ENCODE assay signal across 24 mouse cellular contexts in genomic region chr6:37292068-37292467, GRCm38 (mm10). TPM values are rescaled to one million over a fixed set of nuclear protein-coding genes. Genes with fewer than 3 reads are reported as not detected.
DNase-seq lines count a peak whose midpoint lies in the region; ATAC-seq and TF ChIP-seq lines count a peak whose summit lies in the region.
"Had no signal": no experiment of that assay in that cellular context is flagged by ENCODE, and none has a peak within 500 bp of the region (broad histone marks: within the 10 kb centered on the region; RNA-seq: fewer than 3 reads in every experiment).

No protein-coding gene starts in this region.

- 76% methylated on average over 2 of the region's 2 CpGs for WGBS in embryonic facial prominence, embryonic 14.5 days
- 52% methylated on average over 2 of the region's 2 CpGs for WGBS in stomach, embryonic 14.5 days
- 46% methylated on average over 2 of the region's 2 CpGs for WGBS in stomach, postnatal 0 days

- no peaks in the 10 kb centered on the region for H3K79me2 ChIP-seq in CH12.LX (replicated peaks; ENCODE audit: control insufficient read depth, extremely low read depth, insufficient read depth, poor library complexity, severe bottlenecking)

- no peaks in the 10 kb centered on the region for H3K27me3 ChIP-seq in CH12.LX (replicated peaks)
- H3K27me3 ChIP-seq in embryonic facial prominence, embryonic 14.5 days (replicated peaks; ENCODE audit: control insufficient read depth, insufficient read depth, low read length), result peaks cover under 1% of the 10 kb centered on the region; the same call in 1 of the 2 replicates
- H3K27me3 ChIP-seq in stomach, embryonic 14.5 days (ENCODE audit: control insufficient read depth, insufficient read depth, low read length), result peaks cover under 1% of the 10 kb centered on the region; the same call in 1 of the 2 replicates
- H3K27me3 ChIP-seq in stomach, postnatal 0 days (ENCODE audit: control insufficient read depth, insufficient read depth, low read length), result no peaks in the 10 kb centered on the region
- H3K27me3 ChIP-seq: hindbrain, embryonic 12.5 days; hindbrain, embryonic 15.5 days had no signal

- no peak for DNase-seq in CH12.LX (ENCODE audit: extremely low read depth)
- DNase-seq in embryonic facial prominence, embryonic 14.5 days (ENCODE audit: low spot score), result peak; percentile 69
- no peak for DNase-seq in stomach, postnatal 0 days (ENCODE audit: low spot score)
- DNase-seq: adrenal gland, adult 8-10 months; adrenal gland, postnatal 25 days; cerebellum, adult 11-12 months; cerebellum, adult 8-10 months; cerebellum, postnatal 10 days; cerebellum, postnatal 36 days; embryo, embryonic 11 days; forebrain, postnatal 0 days; gastrocnemius, postnatal 25 days; heart, adult 2 months had no signal

- ATAC-seq in embryonic facial prominence, embryonic 14.5 days (ENCODE audit: low read depth), result peak; percentile 55; the same call in 1 of the 2 replicates
- ATAC-seq in stomach, embryonic 14.5 days (ENCODE audit: insufficient number of reproducible peaks, insufficient read depth, low FRiP score, low read depth), result 0 out of 2 replicates have a peak, but pooled peaks have one; percentile 23
- no peak for ATAC-seq in stomach, postnatal 0 days (ENCODE audit: low FRiP score, low TSS enrichment)
- no peak for ATAC-seq in frontal cortex, adult (ENCODE audit: low TSS enrichment)
- no peak for ATAC-seq in erythroid progenitor cell, adult 5-6 weeks (replicated peaks; ENCODE audit: low FRiP score, poor library complexity, severe bottlenecking)
- ATAC-seq: activated CD4-positive, CD25-positive, alpha-beta regulatory T cell, adult 4 months; CD4-positive, CD25-positive, alpha-beta regulatory T cell, adult 4 months; forebrain, embryonic 14.5 days; forebrain, postnatal 0 days had no signal

- H3K4me3 ChIP-seq in CH12.LX (replicated peaks in 1 of 3; ENCODE audit: low read depth in 2 of 3, low read length in 2 of 3, poor library complexity in 1 of 3), result no peak overlapping the region
- H3K4me3 ChIP-seq in embryonic facial prominence, embryonic 14.5 days (ENCODE audit: low read depth, low read length), result no peak overlapping the region
- H3K4me3 ChIP-seq in stomach, embryonic 14.5 days (ENCODE audit: low read depth, low read length), result no peak overlapping the region
- H3K4me3 ChIP-seq in stomach, postnatal 0 days (ENCODE audit: low read depth, low read length), result no peak overlapping the region
- H3K4me3 ChIP-seq: heart, adult 2 months; heart, embryonic 10.5 days; heart, embryonic 13.5 days; hindbrain, embryonic 12.5 days; hindbrain, embryonic 15.5 days had no signal

- in situ Hi-C loops in CH12.LX (cut with MboI; ENCODE audit: low pct_ligation_motif_present, low pct_unique_long_range_greater_than_20kb, low sequenced_read_pairs), result no loop called here

- no peak overlapping the region for H3K27ac ChIP-seq in CH12.LX (ENCODE audit: insufficient read depth, low read depth)
- peak overlapping the region; percentile 50 for H3K27ac ChIP-seq in embryonic facial prominence, embryonic 14.5 days (replicated peaks; ENCODE audit: low read depth, low read length)
- H3K27ac ChIP-seq in stomach, embryonic 14.5 days (ENCODE audit: low read length), result no peak overlapping the region
- H3K27ac ChIP-seq in stomach, postnatal 0 days (replicated peaks), result peak overlapping the region; percentile 61
- H3K27ac ChIP-seq: heart, adult 2 months; heart, embryonic 13.5 days; hindbrain, embryonic 12.5 days; hindbrain, embryonic 15.5 days had no signal

- H3K9ac ChIP-seq in CH12.LX (ENCODE audit: insufficient read depth, low read depth), result no peak overlapping the region
- H3K9ac ChIP-seq in embryonic facial prominence, embryonic 14.5 days (ENCODE audit: low read depth, low read length), result no peak overlapping the region
- no peak overlapping the region for H3K9ac ChIP-seq in stomach, embryonic 14.5 days (replicated peaks; ENCODE audit: low read depth, low read length)
- no peak overlapping the region for H3K9ac ChIP-seq in stomach, postnatal 0 days (ENCODE audit: low read length)
- H3K9ac ChIP-seq: forebrain, postnatal 0 days; heart, embryonic 13.5 days; hindbrain, embryonic 12.5 days; hindbrain, embryonic 15.5 days had no signal

- H3K4me2 ChIP-seq in CH12.LX (ENCODE audit: insufficient read depth, low read depth, poor library complexity, severe bottlenecking), result no peak overlapping the region
- H3K4me2 ChIP-seq in embryonic facial prominence, embryonic 14.5 days (ENCODE audit: low read depth, low read length), result no peak overlapping the region
- H3K4me2 ChIP-seq in stomach, embryonic 14.5 days (replicated peaks; ENCODE audit: low read depth, low read length), result no peak overlapping the region
- H3K4me2 ChIP-seq in stomach, postnatal 0 days (replicated peaks; ENCODE audit: low read depth), result no peak overlapping the region
- H3K4me2 ChIP-seq: heart, embryonic 13.5 days; hindbrain, embryonic 12.5 days; hindbrain, embryonic 15.5 days had no signal

- H3K36me3 ChIP-seq in CH12.LX (replicated peaks in 1 of 2; ENCODE audit: control insufficient read depth in 1 of 2, insufficient read depth in 1 of 2, low read length in 1 of 2), result peaks cover 0 to 12% of the 10 kb centered on the region in 2 experiments
- no peaks in the 10 kb centered on the region for H3K36me3 ChIP-seq in embryonic facial prominence, embryonic 14.5 days (ENCODE audit: control insufficient read depth, insufficient read depth, low read length)
- H3K36me3 ChIP-seq in stomach, embryonic 14.5 days (ENCODE audit: control insufficient read depth, insufficient read depth, low read length), result no peaks in the 10 kb centered on the region
- no peaks in the 10 kb centered on the region for H3K36me3 ChIP-seq in stomach, postnatal 0 days (ENCODE audit: control insufficient read depth, insufficient read depth, low read length)
- H3K36me3 ChIP-seq: heart, embryonic 10.5 days; heart, embryonic 13.5 days; hindbrain, embryonic 12.5 days; hindbrain, embryonic 15.5 days had no signal

- H3K4me1 ChIP-seq in CH12.LX (ENCODE audit: control insufficient read depth in 1 of 2, insufficient read depth in 2 of 2), result peaks cover 15 to 54% of the 10 kb centered on the region in 2 experiments
- H3K4me1 ChIP-seq in embryonic facial prominence, embryonic 14.5 days (ENCODE audit: control insufficient read depth, insufficient read depth, low read length), result no peaks in the 10 kb centered on the region
- no peaks in the 10 kb centered on the region for H3K4me1 ChIP-seq in stomach, embryonic 14.5 days (ENCODE audit: control insufficient read depth, insufficient read depth, low read length)
- H3K4me1 ChIP-seq in stomach, postnatal 0 days (replicated peaks; ENCODE audit: control insufficient read depth, insufficient read depth), result 0 out of 2 replicates have a peak, but pooled peaks cover 2% of the 10 kb centered on the region

- no peaks in the 10 kb centered on the region for H3K9me3 ChIP-seq in CH12.LX (replicated peaks; ENCODE audit: low read length)
- H3K9me3 ChIP-seq in embryonic facial prominence, embryonic 14.5 days (ENCODE audit: control insufficient read depth, low read length), result no peaks in the 10 kb centered on the region
- no peaks in the 10 kb centered on the region for H3K9me3 ChIP-seq in stomach, embryonic 14.5 days (ENCODE audit: control insufficient read depth, low read depth, low read length)
- no peaks in the 10 kb centered on the region for H3K9me3 ChIP-seq in stomach, postnatal 0 days (ENCODE audit: control insufficient read depth, low read length)
- H3K9me3 ChIP-seq: heart, embryonic 10.5 days; heart, embryonic 13.5 days; hindbrain, embryonic 12.5 days; hindbrain, embryonic 15.5 days had no signal

- no peak for TF ChIP-seq EP300 in CH12.LX (IDR thresholded peaks at IDR 0.05; ENCODE audit: low read length)
- TF ChIP-seq EP300 in stomach, postnatal 0 days (optimal IDR thresholded peaks at IDR 0.05), result no peak

- no peak for TF ChIP-seq RAD21 in CH12.LX (IDR thresholded peaks at IDR 0.05; ENCODE audit: low read depth, low read length)

- no peak for TF ChIP-seq CTCF in CH12.LX (conservative IDR thresholded peaks at IDR 0.05 in 1 of 2, IDR thresholded peaks at IDR 0.05 in 1 of 2; ENCODE audit: low read depth in 2 of 2, low read length in 2 of 2)
- no peak for TF ChIP-seq CTCF in stomach, postnatal 0 days (IDR thresholded peaks at IDR 0.05; ENCODE audit: low read depth)

- dilution Hi-C loops in CH12.LX (cut with MboI; ENCODE audit: extremely low pct_ligation_motif_present, extremely low pct_unique_long_range_greater_than_20kb, low sequenced_read_pairs), result no loop called here

- no peak for TF ChIP-seq POLR2A in CH12.LX (IDR thresholded peaks at IDR 0.05; ENCODE audit: low read depth, low read length)

TF ChIP-seq in CH12.LX, 34 proteins besides CTCF, POLR2A, EP300 and RAD21:
- TF ChIP-seq MEF2A (IDR thresholded peaks at IDR 0.05; ENCODE audit: borderline replicate concordance, low read depth, low read length), result peak; percentile 15; the same call in 1 of the 2 replicates
- TF ChIP-seq MAFK (IDR thresholded peaks at IDR 0.05; ENCODE audit: insufficient replicate concordance, low read length), result no peak

RNA-seq across cellular contexts. Expression of gene Dgki, which starts 7.9 kb away (rescaled TPM):
- 8.0 and 8.7 TPM in 2 replicates for total RNA-seq in CH12.LX (2012; rRNA removed)
- 4.0 and 4.4 TPM in 2 replicates for total RNA-seq in CH12.LX (2014; rRNA removed)
- polyA plus RNA-seq in CH12.LX (2012; ENCODE audit: insufficient read length, low read depth), result 6.2 and 7.7 TPM in 2 replicates
- 0.92 and 1.0 TPM in 2 replicates for polyA plus RNA-seq in embryonic facial prominence, embryonic 14.5 days (2014; fragmentation: Nextera tagmentation; extraction: Ambion mirVana)
- polyA plus RNA-seq in stomach, embryonic 14.5 days (2014; fragmentation: Nextera tagmentation; extraction: Ambion mirVana), result 0.95 and 1.0 TPM in 2 replicates
- 0.39 and 0.56 TPM in 2 replicates for polyA plus RNA-seq in stomach, postnatal 0 days (2015; fragmentation: Nextera tagmentation; extraction: Ambion mirVana)
- 1.8 TPM in 1 of 2 replicates, not detected in the other for total RNA-seq in erythroid progenitor cell, adult 5-6 weeks (2015; ENCODE audit: low replicate concordance)
- total RNA-seq in erythroid progenitor cell, adult 5-6 weeks (2017; ENCODE audit: low replicate concordance), result 1.4 TPM in 1 of 2 replicates, not detected in the other
- polyA plus RNA-seq: C2C12 had no signal

Comparison
In these comparisons a context has a peak if more than half of its experiments do, and no peak if none do; other contexts are left out.
1. H3K27ac ChIP-seq: peak in embryonic facial prominence, embryonic 14.5 days (single experiment) and stomach, postnatal 0 days (single experiment); none in CH12.LX (single experiment) and stomach, embryonic 14.5 days (single experiment).
2. ATAC-seq: peak in embryonic facial prominence, embryonic 14.5 days (single experiment) and stomach, embryonic 14.5 days (single experiment); none in stomach, postnatal 0 days (single experiment), frontal cortex, adult (single experiment) and erythroid progenitor cell, adult 5-6 weeks (single experiment).